Mouse (Mus musculus) heart, embryonic 14.5 days (tissue): ENCODE measurements around the gene Rxfp4. TPM values are rescaled to one million over a fixed set of nuclear protein-coding genes. Genes with fewer than 3 reads are reported as not detected.

Source experiments
- ATAC-seq: fragments of 200-750 bp; cut with Nextera tagmentation; 2 replicates; pipeline ENCODE4 v1.8.0; 2017; ENCODE audit warnings: low read depth, moderate TSS enrichment; ENCODE audit not compliant: insufficient number of reproducible peaks, insufficient read depth, low FRiP score
- H3K27ac ChIP-seq, 2 experiments: fragments of 200-500 bp in 1 of 2; fragments of 300-500 bp in 1 of 2; sonication (generic) in 1 of 2; replicated peaks in 1 of 2; 2 replicates each; pipeline ENCODE4 v1.5.1; 2012 to 2014; ENCODE audit warnings: low read depth in 2 of 2, low read length in 2 of 2, control low read depth in 1 of 2, mild to moderate bottlenecking in 1 of 2, mixed read lengths in 1 of 2; ENCODE audit not compliant: control insufficient read depth in 1 of 2, insufficient read depth in 1 of 2
- H3K27me3 ChIP-seq: fragments of 300-500 bp; sonication (generic); 2 replicates; pipeline ENCODE4 v1.6.1; 2014; ENCODE audit warnings: mild to moderate bottlenecking, low read length, control low read depth; ENCODE audit not compliant: control insufficient read depth, insufficient read depth
- H3K36me3 ChIP-seq: fragments of 300-500 bp; sonication (generic); 2 replicates; pipeline ENCODE4 v1.6.1; 2014; ENCODE audit warnings: mild to moderate bottlenecking, control low read depth, low read length, mixed read lengths; ENCODE audit not compliant: control insufficient read depth, insufficient read depth
- H3K4me1 ChIP-seq, 2 experiments: fragments of 200-500 bp in 1 of 2; fragments of 300-500 bp in 1 of 2; sonication (generic) in 1 of 2; 2 replicates each; pipeline ENCODE4 v1.6.1; 2012 to 2014; ENCODE audit warnings: low read length in 2 of 2, control low read depth in 1 of 2, mixed read lengths in 1 of 2; ENCODE audit not compliant: control insufficient read depth in 2 of 2, insufficient read depth in 2 of 2
- H3K4me2 ChIP-seq: fragments of 300-500 bp; sonication (generic); 2 replicates; pipeline ENCODE4 v1.6.1; 2014; ENCODE audit warnings: mild to moderate bottlenecking, low read length
- H3K4me3 ChIP-seq, 2 experiments: fragments of 200-500 bp in 1 of 2; fragments of 300-500 bp in 1 of 2; sonication (generic) in 1 of 2; 2 replicates each; pipeline ENCODE4 v1.5.1; 2012 to 2014; ENCODE audit warnings: low read length in 2 of 2, mild to moderate bottlenecking in 2 of 2, control low read depth in 1 of 2, low read depth in 1 of 2, moderate library complexity in 1 of 2; ENCODE audit not compliant: control insufficient read depth in 1 of 2, insufficient read depth in 1 of 2
- H3K9ac ChIP-seq: fragments of 300-500 bp; sonication (generic); 2 replicates; pipeline ENCODE4 v1.6.1; 2014; ENCODE audit warnings: mild to moderate bottlenecking, low read length
- H3K9me3 ChIP-seq: fragments of 300-500 bp; sonication (generic); 2 replicates; pipeline ENCODE4 v1.6.1; 2016; ENCODE audit warnings: low read length, control low read depth; ENCODE audit not compliant: control insufficient read depth
- WGBS: fragments of 180-500 bp; shearing (Covaris S2); extraction: QIAGEN DNeasy Blood & Tissue Kit; methylation state at CpG from one replicate; pipeline ENCODE4 v1.1.7; 2014; 5-methylcytosine and 5-hydroxymethylcytosine counted together
- polyA plus RNA-seq: library from polyadenylated mRNA; unstranded; fragments of >200 nt; fragmentation: Nextera tagmentation; extraction: Ambion mirVana; gene quantifications from 2 replicates; pipeline ENCODE4 v1.2.1, GENCODE M21; 2014

Rxfp4 gene
- polyA plus RNA-seq, 1 experiment from 2014 or later = not detected

- Histone ChIP-seq H3K4me3 (no peak overlapping the region), H3K4me2 (no peak overlapping the region), H3K27me3 (no peaks in the 10 kb centered on the region), H3K27ac (no peak overlapping the region), H3K9me3 (no peaks in the 10 kb centered on the region), H3K36me3 (no peaks in the 10 kb centered on the region), H3K4me1 (no peaks in the 10 kb centered on the region), H3K9ac (no peak overlapping the region)
- no peak for ATAC-seq
- WGBS = 62% methylated on average over 4 of the region's 4 CpGs
These were observed 11.2 kb upstream of the Rxfp4 start for GRCm38 (mm10) chr3:88664095-88664494.

DNA sequence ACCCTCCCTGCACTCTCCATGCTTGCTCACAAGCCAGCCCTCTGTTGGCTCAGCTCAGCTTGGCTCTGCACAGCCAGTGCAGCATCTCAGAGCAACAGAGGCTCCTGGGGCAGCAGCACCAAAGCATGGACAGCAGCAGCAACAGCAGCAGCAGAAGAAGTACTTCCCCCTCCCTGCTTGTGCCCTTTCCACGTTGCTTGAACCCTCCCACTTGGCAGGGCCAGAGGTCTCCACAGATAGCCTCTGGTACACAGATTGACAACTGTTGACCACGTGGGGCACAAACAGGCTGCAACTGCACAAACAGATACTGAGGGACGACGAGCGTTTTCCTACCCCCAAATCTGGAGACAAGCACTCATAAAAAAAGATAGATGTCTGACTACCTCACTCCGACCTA is 6.9 kb upstream of the Rxfp4 start:
- Histone ChIP-seq H3K4me2 (no peak overlapping the region), H3K36me3 (no peaks in the 10 kb centered on the region), H3K27ac (no peak overlapping the region), H3K27me3 (no peaks in the 10 kb centered on the region), H3K4me1 (peaks cover 7 to 8% of the 10 kb centered on the region in 2 experiments), H3K9ac (no peak overlapping the region), H3K9me3 (no peaks in the 10 kb centered on the region), H3K4me3 (no peak overlapping the region)
- 17% methylated on average over 6 of the region's 6 CpGs for WGBS
- ATAC-seq = no peak

DNA sequence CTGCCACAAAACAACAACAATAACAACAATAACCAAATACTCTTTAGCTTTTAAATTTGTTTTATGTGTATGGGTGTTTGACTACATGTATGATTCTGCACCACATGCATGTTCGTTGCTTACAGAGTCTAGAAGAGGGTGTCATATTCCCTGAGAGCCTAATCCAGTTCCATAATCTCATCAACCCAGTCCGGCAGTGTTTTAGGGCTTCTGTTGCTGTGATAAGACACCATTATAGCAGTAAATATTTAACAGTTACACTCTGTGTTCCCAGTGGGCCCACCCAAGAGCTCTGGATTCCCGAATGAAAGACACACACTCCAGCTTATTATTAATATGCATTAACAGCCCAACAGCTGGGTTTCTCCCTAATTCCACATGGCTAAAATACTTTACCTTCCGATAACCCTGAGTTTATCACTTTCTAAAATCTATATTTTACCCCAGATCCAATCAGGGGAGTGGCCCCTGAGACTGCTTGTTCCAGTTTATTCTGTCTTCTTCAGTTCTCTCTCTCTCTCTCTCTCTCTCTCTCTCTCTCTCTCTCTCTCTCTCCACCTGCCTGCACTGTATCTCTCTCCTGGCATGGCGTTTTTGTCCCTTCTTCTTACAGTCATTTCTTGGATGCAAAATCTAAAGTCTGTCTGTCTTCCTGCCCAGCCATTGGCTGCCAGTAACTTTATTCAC is 5.6 kb upstream of the Rxfp4 start:
- Histone ChIP-seq H3K4me1 (peaks cover 14 to 17% of the 10 kb centered on the region in 2 experiments), H3K27ac (no peak overlapping the region), H3K27me3 (no peaks in the 10 kb centered on the region), H3K4me3 (no peak overlapping the region), H3K9me3 (no peaks in the 10 kb centered on the region), H3K9ac (no peak overlapping the region), H3K36me3 (no peaks in the 10 kb centered on the region), H3K4me2 (no peak overlapping the region)
- ATAC-seq = no peak
- WGBS = 68% methylated on average over 5 of the region's 5 CpGs

DNA sequence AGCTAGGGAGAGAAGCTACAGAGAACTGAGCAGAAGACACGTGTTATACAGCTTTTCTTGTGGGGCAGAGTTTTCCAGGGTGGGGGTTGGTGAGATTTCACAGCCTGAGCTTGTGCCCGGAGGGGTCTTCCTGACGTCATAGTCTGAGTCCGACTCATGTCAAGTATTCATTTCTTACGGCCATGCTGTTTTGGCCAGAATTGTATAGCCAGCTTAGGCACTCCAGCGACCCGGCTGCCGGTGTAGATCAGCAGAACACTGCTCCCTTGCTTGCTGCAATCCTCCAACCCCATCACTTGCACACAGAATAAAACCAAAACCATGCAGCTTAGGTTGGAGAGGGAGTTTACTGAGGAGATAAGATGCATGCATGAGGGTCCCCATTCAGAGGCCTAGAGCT is 2.7 kb upstream of the Rxfp4 start:
- H3K27me3 ChIP-seq = no peaks in the 10 kb centered on the region
- no peak overlapping the region for H3K27ac ChIP-seq
- peaks cover 16 to 20% of the 10 kb centered on the region in 2 experiments for H3K4me1 ChIP-seq
- H3K9me3 ChIP-seq = no peaks in the 10 kb centered on the region
- no peaks in the 10 kb centered on the region for H3K36me3 ChIP-seq
- no peak overlapping the region for H3K4me2 ChIP-seq
- no peak overlapping the region for H3K9ac ChIP-seq
- no peak for ATAC-seq
- H3K4me3 ChIP-seq = no peak overlapping the region
- WGBS = 73% methylated on average over 8 of the region's 8 CpGs

GRCm38 (mm10) chr3:88654621-88655020 is 1.7 kb upstream of the Rxfp4 start:
- no peaks in the 10 kb centered on the region for H3K27me3 ChIP-seq
- no peaks in the 10 kb centered on the region for H3K36me3 ChIP-seq
- no peak overlapping the region for H3K4me3 ChIP-seq
- WGBS = 44% methylated on average over 4 of the region's 4 CpGs
- peaks cover 16 to 20% of the 10 kb centered on the region in 2 experiments for H3K4me1 ChIP-seq
- peak overlapping the region; percentile 35 to 53 for H3K27ac ChIP-seq
- peak; percentile 48 for ATAC-seq
- peak overlapping the region; percentile 15; the same call in 1 of the 2 replicates for H3K4me2 ChIP-seq
- no peaks in the 10 kb centered on the region for H3K9me3 ChIP-seq
- H3K9ac ChIP-seq = no peak overlapping the region

- WGBS = 74% methylated on average over 6 of the region's 6 CpGs
- no peaks in the 10 kb centered on the region for H3K27me3 ChIP-seq
- no peak overlapping the region for H3K4me3 ChIP-seq
- H3K27ac ChIP-seq = peak overlapping the region; percentile 31 to 53; a peak in 1 of 4 replicates
- ATAC-seq = no peak
- H3K9ac ChIP-seq = no peak overlapping the region
- H3K4me2 ChIP-seq = no peak overlapping the region
- peaks cover 16 to 20% of the 10 kb centered on the region in 2 experiments for H3K4me1 ChIP-seq
- 0 out of 2 replicates have a peak, but pooled peaks cover under 1% of the 10 kb centered on the region for H3K36me3 ChIP-seq
- no peaks in the 10 kb centered on the region for H3K9me3 ChIP-seq
These were observed 801 bp upstream of the Rxfp4 start for GRCm38 (mm10) chr3:88653516-88654370.

- Histone ChIP-seq H3K9me3 (no peaks in the 10 kb centered on the region), H3K36me3 (peaks cover 18% of the 10 kb centered on the region), H3K4me1 (peaks cover 16 to 20% of the 10 kb centered on the region in 2 experiments), H3K27me3 (no peaks in the 10 kb centered on the region), H3K4me2 (no peak overlapping the region), H3K27ac (no peak overlapping the region), H3K4me3 (no peak overlapping the region), H3K9ac (no peak overlapping the region)
- ATAC-seq = no peak
- 67% methylated on average over 18 of the region's 18 CpGs for WGBS
These were observed 998 bp downstream of the Rxfp4 start for GRCm38 (mm10) chr3:88651669-88652618.
